Comparison of ENCODE assay signal across 11 mouse cellular contexts in genomic region chr11:101783584-101783983, GRCm38 (mm10). TPM values are rescaled to one million over a fixed set of nuclear protein-coding genes. Genes with fewer than 3 reads are reported as not detected.
A peak's percentile ranks its signal among the peaks of the same experiment; 100 is the strongest.
DNase-seq lines count a peak whose midpoint lies in the region; ATAC-seq and TF ChIP-seq lines count a peak whose summit lies in the region.
"Had no signal": no experiment of that assay in that cellular context is flagged by ENCODE, and none has a peak within 500 bp of the region (broad histone marks: within the 10 kb centered on the region; RNA-seq: fewer than 3 reads in every experiment).

No protein-coding gene starts in this region.

- no peaks in the 10 kb centered on the region for H3K36me3 ChIP-seq in heart, embryonic 15.5 days
- H3K36me3 ChIP-seq in ES-E14 (ENCODE audit: control insufficient read depth, insufficient read depth, low read length, poor library complexity, severe bottlenecking): no peaks in the 10 kb centered on the region
- H3K36me3 ChIP-seq in hindbrain, embryonic 10.5 days: no peaks in the 10 kb centered on the region
- no peaks in the 10 kb centered on the region for H3K36me3 ChIP-seq in midbrain, embryonic 12.5 days
- H3K36me3 ChIP-seq: G1E had no signal

- peak overlapping the region; percentile 59 for H3K9ac ChIP-seq in heart, embryonic 15.5 days
- H3K9ac ChIP-seq in ES-E14 (ENCODE audit: insufficient read depth, low read depth, low read length, poor library complexity, severe bottlenecking): peak overlapping the region; percentile 79
- H3K9ac ChIP-seq in midbrain, embryonic 12.5 days (replicated peaks): no peak overlapping the region

- no peak for DNase-seq in heart, adult 8-10 months (ENCODE audit: low spot score)
- no peak for DNase-seq in ES-E14 (ENCODE audit: low read depth, low spot score)
- DNase-seq in hindbrain, embryonic 10.5 days (ENCODE audit: low spot score): no peak
- DNase-seq in gastrocnemius, adult 8-10 months (ENCODE audit: low spot score in 2 of 2): no peak
- DNase-seq in left cerebral cortex, postnatal 14 days (ENCODE audit: low spot score in 2 of 2): no peak
- DNase-seq in gastrocnemius, adult 18-20 months (ENCODE audit: low spot score): no peak
- DNase-seq: gastrocnemius, postnatal 10 days; right cerebral cortex, postnatal 25 days had no signal

- intact Hi-C loops in left cerebral cortex, postnatal 14 days (cut with DNase I): no loop called here

- H3K27ac ChIP-seq in heart, embryonic 15.5 days: no peak overlapping the region
- H3K27ac ChIP-seq in ES-E14 (ENCODE audit: insufficient read depth, low read depth, low read length, poor library complexity, severe bottlenecking): peak overlapping the region; percentile 86; the same call in 1 of the 2 replicates
- H3K27ac ChIP-seq in hindbrain, embryonic 10.5 days: no peak overlapping the region
- H3K27ac ChIP-seq in midbrain, embryonic 12.5 days (replicated peaks): no peak overlapping the region

- no peak for ATAC-seq in heart, embryonic 15.5 days (replicated peaks; ENCODE audit: insufficient number of reproducible peaks, insufficient read depth, low FRiP score, low read depth)
- ATAC-seq in midbrain, embryonic 12.5 days (ENCODE audit: low FRiP score, low read depth): no peak

- in situ Hi-C loops in ES-E14 (cut with MboI; ENCODE audit: low sequenced_read_pairs in 2 of 2, unreplicated experiment in 2 of 2): no loop called here

- WGBS in heart, embryonic 15.5 days: 28% methylated on average over 9 of the region's 9 CpGs
- 37% methylated on average over 9 of the region's 9 CpGs for WGBS in hindbrain, embryonic 10.5 days
- 31% methylated on average over 9 of the region's 9 CpGs for WGBS in midbrain, embryonic 12.5 days

- no peaks in the 10 kb centered on the region for H3K9me3 ChIP-seq in heart, embryonic 15.5 days (replicated peaks)
- H3K9me3 ChIP-seq in ES-E14 (ENCODE audit: control insufficient read depth, insufficient read depth, low read depth, low read length): no peaks in the 10 kb centered on the region
- H3K9me3 ChIP-seq in hindbrain, embryonic 10.5 days: no peaks in the 10 kb centered on the region
- no peaks in the 10 kb centered on the region for H3K9me3 ChIP-seq in midbrain, embryonic 12.5 days
- H3K9me3 ChIP-seq: G1E had no signal

- peak overlapping the region; percentile 99 for H3K4me2 ChIP-seq in heart, embryonic 15.5 days
- H3K4me2 ChIP-seq in midbrain, embryonic 12.5 days (replicated peaks): peak overlapping the region; percentile 93

- H3K27me3 ChIP-seq in heart, embryonic 15.5 days: peaks cover 75% of the 10 kb centered on the region
- H3K27me3 ChIP-seq in hindbrain, embryonic 10.5 days (ENCODE audit: insufficient read depth, poor library complexity, severe bottlenecking): peaks cover 95% of the 10 kb centered on the region
- H3K27me3 ChIP-seq in midbrain, embryonic 12.5 days: peaks cover 90% of the 10 kb centered on the region

- H3K4me3 ChIP-seq in heart, embryonic 15.5 days: peak overlapping the region; percentile 61
- H3K4me3 ChIP-seq in ES-E14 (ENCODE audit: insufficient read depth in 1 of 2, low read depth in 1 of 2, low read length in 2 of 2, poor library complexity in 1 of 2, severe bottlenecking in 1 of 2): peak overlapping the region; percentile 89 to 95
- peak overlapping the region; percentile 69 for H3K4me3 ChIP-seq in hindbrain, embryonic 10.5 days
- H3K4me3 ChIP-seq in midbrain, embryonic 12.5 days: peak overlapping the region; percentile 50; the same call in 1 of the 2 replicates

- H3K4me1 ChIP-seq in heart, embryonic 15.5 days (replicated peaks): peaks cover 23% of the 10 kb centered on the region
- peaks cover 6 to 34% of the 10 kb centered on the region in 2 experiments for H3K4me1 ChIP-seq in ES-E14 (ENCODE audit: control insufficient read depth in 2 of 2, insufficient read depth in 2 of 2, low read length in 2 of 2, poor library complexity in 1 of 2)
- peaks cover 36% of the 10 kb centered on the region for H3K4me1 ChIP-seq in hindbrain, embryonic 10.5 days (replicated peaks)
- H3K4me1 ChIP-seq in midbrain, embryonic 12.5 days: peaks cover 21% of the 10 kb centered on the region

TF ChIP-seq in ES-E14, 5 proteins besides CTCF, POLR2A, EP300 and RAD21:
- peak; percentile 62; the same call in 1 of the 2 replicates for TF ChIP-seq ZNF384 (IDR thresholded peaks at IDR 0.05; ENCODE audit: low read depth, low read length)
- no peak for TF ChIP-seq MAFK (IDR thresholded peaks at IDR 0.05; ENCODE audit: insufficient read depth, low read depth, low read length)
- TF ChIP-seq HCFC1 (IDR thresholded peaks at IDR 0.05; ENCODE audit: borderline replicate concordance, insufficient read depth, low read length): no peak
- no peak for TF ChIP-seq CHD2 (IDR thresholded peaks at IDR 0.05; ENCODE audit: low read depth, low read length)

RNA-seq across cellular contexts. Expression of gene Etv4, which starts 1.6 kb away (rescaled TPM):
- polyA plus RNA-seq in heart, embryonic 15.5 days (2015; fragmentation: Nextera tagmentation; extraction: Ambion mirVana): 3.5 and 5.8 TPM in 2 replicates
- under 1 TPM in 2 of 4 experiments, not detected in 2; 0.68 to 0.86 TPM for total RNA-seq in heart, adult 8-10 months (2022)
- 78.8 and 84.0 TPM in 2 replicates for total RNA-seq in ES-E14 (2012; rRNA removed)
- polyA plus RNA-seq in hindbrain, embryonic 10.5 days (2016; fragmentation: Nextera tagmentation; extraction: Ambion mirVana): 7.6 and 8.8 TPM in 2 replicates
- polyA plus RNA-seq in midbrain, embryonic 12.5 days (2016; fragmentation: Nextera tagmentation; extraction: Ambion mirVana): 4.1 and 4.3 TPM in 2 replicates
- 1 to 10 TPM; 1.1 to 1.9 (median 1.5) TPM for total RNA-seq in gastrocnemius, adult 8-10 months (2022)
- total RNA-seq in left cerebral cortex, postnatal 14 days (2021): 10 to 100 TPM; 18.5 to 19.3 TPM
- 1 to 10 TPM; 2.4 to 2.5 TPM for total RNA-seq in gastrocnemius, adult 18-20 months (2021)

RNA-seq across cellular contexts. Expression of gene Dhx8, which starts 50.9 kb away (rescaled TPM):
- polyA plus RNA-seq in heart, embryonic 15.5 days (2015; fragmentation: Nextera tagmentation; extraction: Ambion mirVana): 17.2 and 20.8 TPM in 2 replicates
- total RNA-seq in heart, adult 8-10 months (2022): 10 to 100 TPM; 13.6 to 15.8 (median 14.6) TPM
- 43.6 and 51.7 TPM in 2 replicates for total RNA-seq in ES-E14 (2012; rRNA removed)
- 37.1 and 42.2 TPM in 2 replicates for polyA plus RNA-seq in hindbrain, embryonic 10.5 days (2016; fragmentation: Nextera tagmentation; extraction: Ambion mirVana)
- 46.9 and 48.0 TPM in 2 replicates for polyA plus RNA-seq in midbrain, embryonic 12.5 days (2016; fragmentation: Nextera tagmentation; extraction: Ambion mirVana)
- total RNA-seq in gastrocnemius, adult 8-10 months (2022): 10 to 100 TPM; 12.3 to 15.0 (median 13.6) TPM
- total RNA-seq in left cerebral cortex, postnatal 14 days (2021): 10 to 100 TPM; 34.6 to 34.9 TPM
- total RNA-seq in gastrocnemius, adult 18-20 months (2021): 10 to 100 TPM; 13.9 to 14.3 TPM

Comparison
In these comparisons a context has a peak if more than half of its experiments do, and no peak if none do; other contexts are left out.
1. RNA of gene Etv4, which starts 1.6 kb away (total RNA-seq): 78.8 to 84.0 TPM in ES-E14 and 18.5 to 19.3 TPM in left cerebral cortex, postnatal 14 days; 2.4 to 2.5 TPM in gastrocnemius, adult 18-20 months, 1.1 to 1.9 TPM in gastrocnemius, adult 8-10 months and 0.68 to 0.86 TPM in heart, adult 8-10 months; every median in the first group is over 4 times any median in the second.
2. Peak in every context shown above with its lines, with median percentiles within 50 percentile points of each other: H3K4me3 ChIP-seq.